Mouse (Mus musculus) limb, embryonic 14.5 days (tissue): ENCODE results near the gene Hdc. TPM values are rescaled to one million over a fixed set of nuclear protein-coding genes. Genes with fewer than 3 reads are reported as not detected.

ENCODE experiments used
- ATAC-seq: fragments of 200-750 bp; cut with Nextera tagmentation; 2 replicates; pipeline ENCODE4 v1.8.0; 2017; ENCODE audit warnings: low read depth, moderate number of reproducible peaks, moderate TSS enrichment; ENCODE audit not compliant: low FRiP score
- DNase-seq: peaks from one replicate; pipeline ENCODE4 v3.0.0-alpha.2; 2015; ENCODE audit warnings: low spot score
- H3K27ac ChIP-seq: fragments of 300-500 bp; sonication (generic); replicated peaks from 2 replicates; pipeline ENCODE4 v1.5.1; 2014; ENCODE audit warnings: low read depth, mild to moderate bottlenecking, low read length, moderate library complexity, mixed read lengths
- H3K27me3 ChIP-seq: fragments of 300-500 bp; sonication (generic); 2 replicates; pipeline ENCODE4 v1.6.1; 2014; ENCODE audit warnings: low read length, mixed read lengths; ENCODE audit not compliant: control insufficient read depth, insufficient read depth
- H3K36me3 ChIP-seq: fragments of 300-500 bp; sonication (generic); 2 replicates; pipeline ENCODE4 v1.6.1; 2014; ENCODE audit warnings: mild to moderate bottlenecking, low read length, moderate library complexity, mixed read lengths; ENCODE audit not compliant: control insufficient read depth, insufficient read depth
- H3K4me1 ChIP-seq: fragments of 300-500 bp; sonication (generic); 2 replicates; pipeline ENCODE4 v1.6.1; 2014; ENCODE audit warnings: antibody characterized with exemption, low read length, mixed read lengths; ENCODE audit not compliant: control insufficient read depth, insufficient read depth
- H3K4me2 ChIP-seq: fragments of 300-500 bp; sonication (generic); replicated peaks from 2 replicates; pipeline ENCODE4 v1.6.1; 2014; ENCODE audit warnings: low read depth, mild to moderate bottlenecking, low read length, moderate library complexity; ENCODE audit not compliant: severe bottlenecking
- H3K4me3 ChIP-seq: fragments of 300-500 bp; sonication (generic); replicated peaks from 2 replicates; pipeline ENCODE4 v1.5.1; 2014; ENCODE audit warnings: low read length
- H3K9ac ChIP-seq: fragments of 300-500 bp; sonication (generic); 2 replicates; pipeline ENCODE4 v1.6.1; 2014; ENCODE audit warnings: mild to moderate bottlenecking, low read depth, low read length, moderate library complexity; ENCODE audit not compliant: severe bottlenecking
- H3K9me3 ChIP-seq: fragments of 300-500 bp; sonication (generic); 2 replicates; pipeline ENCODE4 v1.6.1; 2016; ENCODE audit warnings: low read length; ENCODE audit not compliant: control insufficient read depth
- POLR2A ChIP-seq: fragments of 200-500 bp; IDR thresholded peaks from 2 replicates; pipeline ENCODE4 v1.8.0; 2012; ENCODE audit warnings: inconsistent platforms, mild to moderate bottlenecking, moderate library complexity, borderline replicate concordance; ENCODE audit not compliant: insufficient read depth, insufficient read length; ENCODE audit errors: extremely low read depth
- WGBS: fragments of 180-500 bp; shearing (Covaris S2); extraction: QIAGEN DNeasy Blood & Tissue Kit; methylation state at CpG from one replicate; pipeline ENCODE4 v1.1.7; 2014; 5-methylcytosine and 5-hydroxymethylcytosine counted together
- polyA plus RNA-seq, 2 experiments: library from polyadenylated mRNA; depleted of rRNA in 1 of 2; stranded (reverse) in 1 of 2; unstranded in 1 of 2; fragments of >200 nt; fragmentation: Nextera tagmentation in 1 of 2; extraction: Ambion mirVana in 1 of 2; gene quantifications; 2 replicates each; pipeline versions ENCODE4 v1.2.1 to v1.2.3; 2012 to 2014

The Hdc gene
- polyA plus RNA-seq, 2 experiments: 19.3 to 40.6 TPM

DNA sequence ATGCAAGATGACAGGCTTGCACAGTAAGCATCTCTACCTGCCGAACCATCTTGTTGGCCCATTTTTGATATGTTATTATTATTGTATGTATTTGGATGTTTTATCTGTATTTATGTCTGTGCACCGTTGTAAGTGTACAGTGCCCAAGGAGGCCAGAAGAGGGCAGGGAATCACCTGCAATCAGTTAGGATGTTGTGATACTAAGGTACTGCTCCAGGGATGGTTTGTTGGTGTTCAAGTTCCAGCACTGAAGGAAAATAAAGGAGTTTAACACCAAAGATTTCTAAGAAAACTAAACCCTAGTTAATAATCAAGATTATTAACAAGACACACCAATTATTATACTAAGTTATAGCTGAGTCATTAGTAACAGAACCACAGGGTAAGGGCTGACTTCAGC, 14.1 kb upstream of the Hdc start:
- Histone ChIP-seq H3K27ac (no peak overlapping the region), H3K4me2 (no peak overlapping the region), H3K27me3 (no peaks in the 10 kb centered on the region), H3K36me3 (peaks cover 24% of the 10 kb centered on the region; the same call in 1 of the 2 replicates), H3K4me1 (peaks cover 12% of the 10 kb centered on the region), H3K9me3 (no peaks in the 10 kb centered on the region), H3K9ac (no peak overlapping the region), H3K4me3 (no peak overlapping the region)
- no peak for TF ChIP-seq POLR2A
- 87% methylated on average over 2 of the region's 2 CpGs for WGBS
- DNase-seq: no peak
- no peak for ATAC-seq

DNA sequence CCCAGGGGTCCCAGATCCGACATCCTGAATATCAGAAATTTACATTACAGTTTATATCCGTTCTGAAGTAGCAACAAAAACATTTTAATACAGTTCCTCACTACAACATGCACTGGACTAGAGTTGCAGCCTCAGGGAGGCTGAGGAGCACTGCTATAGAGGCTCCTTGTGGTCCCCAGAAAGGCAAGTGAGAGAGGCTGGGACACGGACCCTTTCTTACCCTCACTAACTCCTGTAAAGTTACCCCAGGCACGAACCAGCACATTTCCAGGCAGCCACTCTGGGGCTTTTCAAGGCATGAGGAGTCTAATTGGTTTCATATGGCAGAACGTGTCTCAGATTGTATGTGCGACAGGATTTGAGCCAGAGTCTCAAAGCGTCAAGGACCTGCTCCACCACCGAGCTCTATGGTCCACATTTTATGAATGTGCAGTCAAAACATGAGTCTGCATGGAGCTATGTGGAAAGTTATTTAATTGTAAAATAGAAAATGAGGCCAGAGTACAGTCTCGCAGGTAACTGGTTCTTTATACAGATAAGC, 9.4 kb upstream of the Hdc start:
- no peak overlapping the region for H3K9ac ChIP-seq
- 0 out of 2 replicates have a peak overlapping the region, but pooled peaks have one; percentile 44 for H3K27ac ChIP-seq
- H3K27me3 ChIP-seq: no peaks in the 10 kb centered on the region
- no peaks in the 10 kb centered on the region for H3K9me3 ChIP-seq
- 0 out of 2 replicates have a peak overlapping the region, but pooled peaks have one; percentile 17 for H3K4me2 ChIP-seq
- DNase-seq (peak; percentile 37), ATAC-seq (peak; percentile 54)
- H3K4me3 ChIP-seq: no peak overlapping the region
- WGBS: 25% methylated on average over 9 of the region's 9 CpGs
- H3K4me1 ChIP-seq: peaks cover 18% of the 10 kb centered on the region
- H3K36me3 ChIP-seq: peaks cover 9% of the 10 kb centered on the region; the same call in 1 of the 2 replicates
- no peak for TF ChIP-seq POLR2A

DNA sequence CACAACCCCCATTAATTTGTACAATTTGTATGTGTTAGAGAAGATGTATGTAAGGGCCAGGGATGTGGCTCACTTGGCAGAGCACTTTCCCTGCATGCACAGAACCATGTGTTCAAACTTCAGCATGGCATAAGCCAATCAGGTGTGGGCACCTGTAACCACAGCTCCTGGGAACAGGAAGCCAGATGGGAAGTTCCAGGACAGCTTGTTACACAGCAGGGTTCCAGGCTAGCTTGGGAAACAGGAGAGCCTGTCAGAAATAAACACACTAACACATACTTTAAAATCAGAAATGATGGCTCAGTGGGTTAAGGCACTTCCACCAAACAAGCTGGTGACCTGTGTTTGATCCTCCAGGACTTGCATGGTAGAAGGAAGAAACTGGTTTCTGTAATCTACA, 4.0 kb upstream of the Hdc start:
- ATAC-seq (no peak), DNase-seq (no peak)
- Histone ChIP-seq H3K27ac (no peak overlapping the region), H3K4me1 (peaks cover 6% of the 10 kb centered on the region), H3K4me2 (no peak overlapping the region), H3K36me3 (no peaks in the 10 kb centered on the region), H3K9ac (no peak overlapping the region), H3K27me3 (no peaks in the 10 kb centered on the region), H3K9me3 (no peaks in the 10 kb centered on the region), H3K4me3 (no peak overlapping the region)
- no peak for TF ChIP-seq POLR2A

GRCm38 (mm10) chr2:126622455-126622854, 3.4 kb upstream of the Hdc start:
- ATAC-seq (no peak), DNase-seq (no peak)
- Histone ChIP-seq H3K27ac (no peak overlapping the region), H3K36me3 (no peaks in the 10 kb centered on the region), H3K9ac (no peak overlapping the region), H3K4me3 (no peak overlapping the region), H3K4me2 (no peak overlapping the region), H3K4me1 (no peaks in the 10 kb centered on the region), H3K27me3 (no peaks in the 10 kb centered on the region), H3K9me3 (no peaks in the 10 kb centered on the region)
- TF ChIP-seq POLR2A: no peak
- 73% methylated on average over 2 of the region's 2 CpGs for WGBS

- Histone ChIP-seq H3K27me3 (no peaks in the 10 kb centered on the region), H3K4me3 (no peak overlapping the region), H3K4me1 (no peaks in the 10 kb centered on the region), H3K4me2 (no peak overlapping the region), H3K9ac (no peak overlapping the region), H3K27ac (no peak overlapping the region), H3K36me3 (no peaks in the 10 kb centered on the region), H3K9me3 (no peaks in the 10 kb centered on the region)
- WGBS: 31% methylated on average over 8 of the region's 8 CpGs
- TF ChIP-seq POLR2A: no peak
- DNase-seq (no peak), ATAC-seq (no peak)
Measured at GRCm38 (mm10) chr2:126618470-126619179, 474 bp downstream of the Hdc start.
